Mouse (Mus musculus): ENCODE results near the gene Plce1. TPM values are rescaled to one million over a fixed set of nuclear protein-coding genes. Genes with fewer than 3 reads are reported as not detected.

Gene Plce1
- polyA plus RNA-seq, 1 experiment = 1.6 TPM

DNA sequence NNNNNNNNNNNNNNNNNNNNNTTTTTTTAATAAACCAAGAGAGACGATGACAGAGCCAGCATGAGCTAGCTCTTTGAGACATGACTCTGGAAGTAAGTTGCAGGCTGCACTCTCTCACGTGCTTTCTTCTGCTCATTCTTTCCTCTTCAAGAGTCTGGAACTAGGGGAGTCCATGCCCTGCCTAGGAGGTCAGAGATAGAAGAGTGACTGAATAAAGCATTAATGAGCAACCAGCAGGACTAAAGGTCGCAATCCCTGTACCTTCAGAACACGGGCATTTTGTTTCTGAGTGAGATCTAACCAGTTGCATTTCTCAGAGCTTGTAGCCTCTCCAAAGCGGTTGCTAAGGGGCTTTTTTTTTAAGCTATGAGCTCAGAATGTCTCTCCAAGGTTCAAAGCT lies 206.4 kb downstream of the Plce1 start:
- no peak overlapping the region for H3K4me3 ChIP-seq (replicated peaks; ENCODE audit: control insufficient read depth, low read depth, low read length)
- 66% methylated on average over 5 of the region's 5 CpGs for WGBS

DNA sequence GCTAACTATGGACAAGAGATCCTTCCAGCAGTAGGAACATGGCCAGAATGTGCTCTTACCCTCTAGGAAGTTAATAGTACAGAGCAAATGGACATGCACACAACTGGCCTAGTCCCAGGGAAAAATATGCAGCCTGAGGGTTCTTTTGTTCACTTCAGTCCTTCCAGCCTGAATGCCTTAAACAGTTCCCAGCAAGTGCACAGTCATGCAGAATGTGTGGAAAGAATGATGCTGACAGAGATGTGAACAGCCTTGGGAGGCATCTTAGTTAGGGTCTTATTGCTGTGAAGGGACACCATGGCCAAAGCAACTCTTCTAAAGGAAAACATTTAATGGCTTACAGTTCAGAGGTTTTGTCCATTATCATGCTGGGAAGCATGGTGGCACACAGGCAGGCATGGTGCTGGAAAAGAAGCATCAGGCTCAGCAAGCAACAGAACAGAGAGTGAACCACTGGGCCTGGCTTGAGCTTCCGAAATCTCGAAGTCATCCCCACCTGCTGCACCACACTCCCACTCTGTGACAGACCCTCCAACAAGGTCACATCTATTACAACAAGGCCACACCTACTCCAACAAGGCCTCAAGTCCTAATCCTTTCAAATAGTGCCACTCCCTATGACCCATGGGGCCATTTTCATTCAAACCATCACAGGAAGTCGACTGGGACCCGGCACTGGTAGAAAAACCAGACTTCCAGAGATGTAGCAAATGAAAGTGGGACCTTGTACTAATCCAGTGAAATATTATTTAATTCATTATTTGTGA lies 208.0 kb downstream of the Plce1 start:
- 77% methylated on average over 4 of the region's 4 CpGs for WGBS
- H3K27ac ChIP-seq (ENCODE audit: control insufficient read depth, insufficient read depth, low read depth, low read length, poor library complexity) = no peak overlapping the region
- H3K4me1 ChIP-seq (ENCODE audit: control insufficient read depth, insufficient read depth, low read length) = no peaks in the 10 kb centered on the region
- no peak overlapping the region for H3K4me3 ChIP-seq (replicated peaks; ENCODE audit: control insufficient read depth, low read depth, low read length)
- TF ChIP-seq CTCF (IDR thresholded peaks at IDR 0.05; ENCODE audit: control insufficient read depth, insufficient read depth, low read length) (no peak), POLR2A (IDR thresholded peaks at IDR 0.05; ENCODE audit: borderline replicate concordance, control insufficient read depth, low read depth, low read length) (no peak)

More for the DNA sequence above, 206.4 kb downstream of the Plce1 start:
- Histone ChIP-seq H3K4me1 (ENCODE audit: control insufficient read depth, insufficient read depth, low read length) (no peaks in the 10 kb centered on the region), H3K27ac (ENCODE audit: control insufficient read depth, insufficient read depth, low read depth, low read length, poor library complexity) (no peak overlapping the region)
- TF ChIP-seq CTCF (IDR thresholded peaks at IDR 0.05; ENCODE audit: control insufficient read depth, insufficient read depth, low read length) = no peak
- TF ChIP-seq POLR2A (IDR thresholded peaks at IDR 0.05; ENCODE audit: borderline replicate concordance, control insufficient read depth, low read depth, low read length) = no peak

DNA sequence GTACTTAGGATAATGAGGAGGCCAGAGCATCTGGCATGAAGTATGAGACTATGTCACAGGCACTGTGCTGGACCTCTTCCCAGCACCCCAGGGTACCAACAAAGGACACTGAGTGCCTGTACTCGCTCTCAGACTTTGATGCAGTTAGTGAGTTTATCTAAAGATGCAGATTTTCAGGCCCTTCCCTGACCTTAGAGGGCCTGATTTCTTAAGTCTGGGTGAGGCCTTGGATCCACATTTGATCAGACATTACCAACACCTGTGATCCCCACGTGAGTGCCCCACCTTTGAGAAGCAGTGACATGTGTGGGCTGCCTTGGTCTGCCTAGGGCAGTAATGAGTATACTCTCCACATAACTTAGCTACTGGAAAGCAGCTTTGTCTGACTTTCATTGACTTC lies 209.4 kb downstream of the Plce1 start:
- 68% methylated on average over 2 of the region's 2 CpGs for WGBS
- TF ChIP-seq POLR2A (IDR thresholded peaks at IDR 0.05; ENCODE audit: borderline replicate concordance, control insufficient read depth, low read depth, low read length) = no peak
- TF ChIP-seq CTCF (IDR thresholded peaks at IDR 0.05; ENCODE audit: control insufficient read depth, insufficient read depth, low read length) = no peak
- Histone ChIP-seq H3K4me3 (replicated peaks; ENCODE audit: control insufficient read depth, low read depth, low read length) (no peak overlapping the region), H3K27ac (ENCODE audit: control insufficient read depth, insufficient read depth, low read depth, low read length, poor library complexity) (no peak overlapping the region), H3K4me1 (ENCODE audit: control insufficient read depth, insufficient read depth, low read length) (no peaks in the 10 kb centered on the region)

DNA sequence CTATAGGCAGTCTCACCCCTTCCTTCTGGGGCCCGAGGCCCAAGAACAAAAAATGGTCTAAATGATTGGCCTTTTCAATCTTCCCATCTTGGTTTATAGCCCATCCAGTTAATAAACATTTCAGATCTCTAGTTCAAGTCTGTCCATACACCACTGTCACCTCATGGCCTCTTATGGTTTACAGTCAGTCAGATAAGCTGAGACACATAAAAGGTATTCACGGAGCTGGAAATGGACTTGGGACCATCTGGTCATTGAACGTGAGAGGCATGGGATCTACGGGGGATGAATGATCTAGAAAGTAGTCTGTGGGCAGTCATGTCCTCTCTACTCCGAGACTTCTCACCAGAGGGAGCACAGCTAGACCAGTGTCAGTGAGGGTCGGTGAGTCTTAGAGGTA lies 210.6 kb downstream of the Plce1 start:
- TF ChIP-seq POLR2A (IDR thresholded peaks at IDR 0.05; ENCODE audit: borderline replicate concordance, control insufficient read depth, low read depth, low read length) = no peak
- no peak for TF ChIP-seq CTCF (IDR thresholded peaks at IDR 0.05; ENCODE audit: control insufficient read depth, insufficient read depth, low read length)
- Histone ChIP-seq H3K27ac (ENCODE audit: control insufficient read depth, insufficient read depth, low read depth, low read length, poor library complexity) (no peak overlapping the region), H3K4me3 (replicated peaks; ENCODE audit: control insufficient read depth, low read depth, low read length) (no peak overlapping the region), H3K4me1 (ENCODE audit: control insufficient read depth, insufficient read depth, low read length) (no peaks in the 10 kb centered on the region)
- 76% methylated on average over 6 of the region's 6 CpGs for WGBS

DNA sequence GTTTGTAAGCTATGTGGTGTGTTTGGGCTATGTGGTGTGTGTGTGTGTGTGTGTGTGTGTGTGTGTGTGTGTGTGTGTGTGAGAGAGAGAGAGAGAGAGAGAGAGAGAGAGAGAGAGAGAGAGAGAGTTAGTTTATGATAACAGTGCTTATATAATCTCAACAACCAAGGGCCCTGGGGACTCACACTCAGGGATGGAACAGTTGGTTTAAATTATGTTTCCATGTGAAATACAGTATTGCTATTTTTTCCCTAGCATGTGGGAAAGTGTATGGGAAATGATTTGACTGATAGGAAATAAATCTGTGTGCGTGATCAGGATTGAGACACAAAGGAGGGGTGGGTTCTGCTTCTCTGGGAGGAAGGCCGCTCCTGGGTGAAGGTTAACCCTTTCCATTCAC lies 212.4 kb downstream of the Plce1 start:
- Histone ChIP-seq H3K4me3 (replicated peaks; ENCODE audit: control insufficient read depth, low read depth, low read length) (no peak overlapping the region), H3K4me1 (ENCODE audit: control insufficient read depth, insufficient read depth, low read length) (no peaks in the 10 kb centered on the region), H3K27ac (ENCODE audit: control insufficient read depth, insufficient read depth, low read depth, low read length, poor library complexity) (no peak overlapping the region)
- 55% methylated on average over 2 of the region's 2 CpGs for WGBS
- TF ChIP-seq POLR2A (IDR thresholded peaks at IDR 0.05; ENCODE audit: borderline replicate concordance, control insufficient read depth, low read depth, low read length) (no peak), CTCF (IDR thresholded peaks at IDR 0.05; ENCODE audit: control insufficient read depth, insufficient read depth, low read length) (no peak)

DNA sequence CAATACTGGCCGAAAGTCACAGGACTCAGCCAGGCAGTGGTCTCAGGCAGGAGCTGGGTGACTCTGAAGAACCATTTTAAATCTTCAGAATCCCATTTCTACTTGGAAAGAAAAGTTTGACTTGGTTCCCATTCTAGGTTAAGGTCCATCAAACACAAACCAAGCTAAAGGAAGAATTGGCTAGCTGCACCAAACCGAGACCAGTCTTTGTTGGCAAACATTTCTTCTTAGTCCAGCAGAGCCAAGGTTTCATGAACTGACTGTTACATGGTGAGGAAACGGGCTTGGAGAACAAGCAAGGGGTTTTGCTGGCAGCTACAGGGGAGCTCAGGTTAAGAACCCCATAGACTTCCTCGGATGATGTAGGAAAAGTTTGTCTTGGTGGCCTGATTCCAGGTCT lies 212.9 kb downstream of the Plce1 start:
- H3K27ac ChIP-seq (ENCODE audit: control insufficient read depth, insufficient read depth, low read depth, low read length, poor library complexity) = no peak overlapping the region
- TF ChIP-seq POLR2A (IDR thresholded peaks at IDR 0.05; ENCODE audit: borderline replicate concordance, control insufficient read depth, low read depth, low read length) = no peak
- TF ChIP-seq CTCF (IDR thresholded peaks at IDR 0.05; ENCODE audit: control insufficient read depth, insufficient read depth, low read length) = no peak
- WGBS = 69% methylated on average over 4 of the region's 4 CpGs
- no peak overlapping the region for H3K4me3 ChIP-seq (replicated peaks; ENCODE audit: control insufficient read depth, low read depth, low read length)
- H3K4me1 ChIP-seq (ENCODE audit: control insufficient read depth, insufficient read depth, low read length) = no peaks in the 10 kb centered on the region

DNA sequence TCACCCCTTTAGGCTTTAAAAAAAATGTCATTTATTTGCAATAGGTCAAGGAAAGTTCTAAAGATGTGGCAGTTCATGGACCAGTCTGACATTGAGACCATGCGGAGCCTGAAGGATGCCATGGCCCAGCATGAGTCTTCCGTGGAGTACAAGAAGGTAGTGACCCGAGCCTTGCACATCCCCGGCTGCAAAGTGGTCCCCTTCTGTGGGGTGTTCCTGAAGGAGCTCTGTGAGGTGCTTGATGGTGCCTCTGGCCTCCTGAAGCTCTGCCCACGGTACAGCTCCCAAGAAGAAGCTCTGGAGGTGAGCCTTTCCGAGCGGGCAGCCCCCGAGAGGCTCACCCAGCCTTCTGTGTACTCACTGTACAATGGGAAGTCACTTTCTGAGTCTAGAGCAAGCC lies 220.9 kb downstream of the Plce1 start:
- TF ChIP-seq POLR2A (IDR thresholded peaks at IDR 0.05; ENCODE audit: borderline replicate concordance, control insufficient read depth, low read depth, low read length) (no peak), CTCF (IDR thresholded peaks at IDR 0.05; ENCODE audit: control insufficient read depth, insufficient read depth, low read length) (no peak)
- H3K4me1 ChIP-seq (ENCODE audit: control insufficient read depth, insufficient read depth, low read length) = no peaks in the 10 kb centered on the region
- WGBS = 85% methylated on average over 8 of the region's 8 CpGs
- no peak overlapping the region for H3K27ac ChIP-seq (ENCODE audit: control insufficient read depth, insufficient read depth, low read depth, low read length, poor library complexity)
- no peak overlapping the region for H3K4me3 ChIP-seq (replicated peaks; ENCODE audit: control insufficient read depth, low read depth, low read length)

DNA sequence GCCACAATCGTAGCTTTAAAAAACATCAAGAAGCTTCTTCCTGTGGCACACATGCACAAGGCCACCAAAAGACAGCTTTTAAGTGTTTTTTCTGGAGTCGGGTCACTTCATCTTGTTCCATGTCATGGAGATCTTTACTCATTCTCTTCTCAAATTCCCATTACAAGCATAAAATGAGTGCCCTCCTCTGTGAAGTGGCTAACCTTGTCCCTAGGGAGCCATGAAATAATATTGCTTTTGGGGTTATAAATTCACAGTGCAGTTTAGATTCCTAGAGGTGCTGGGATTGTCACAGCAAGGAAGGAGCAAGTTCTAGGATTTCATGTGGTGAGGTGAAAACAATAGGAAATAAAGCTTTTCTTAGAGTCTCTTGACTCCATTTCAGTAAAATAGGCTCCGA lies 223.8 kb downstream of the Plce1 start:
- no peak for TF ChIP-seq POLR2A (IDR thresholded peaks at IDR 0.05; ENCODE audit: borderline replicate concordance, control insufficient read depth, low read depth, low read length)
- TF ChIP-seq CTCF (IDR thresholded peaks at IDR 0.05; ENCODE audit: control insufficient read depth, insufficient read depth, low read length) = no peak
- no peak overlapping the region for H3K27ac ChIP-seq (ENCODE audit: control insufficient read depth, insufficient read depth, low read depth, low read length, poor library complexity)
- 76% methylated on average over 3 of the region's 3 CpGs for WGBS

DNA sequence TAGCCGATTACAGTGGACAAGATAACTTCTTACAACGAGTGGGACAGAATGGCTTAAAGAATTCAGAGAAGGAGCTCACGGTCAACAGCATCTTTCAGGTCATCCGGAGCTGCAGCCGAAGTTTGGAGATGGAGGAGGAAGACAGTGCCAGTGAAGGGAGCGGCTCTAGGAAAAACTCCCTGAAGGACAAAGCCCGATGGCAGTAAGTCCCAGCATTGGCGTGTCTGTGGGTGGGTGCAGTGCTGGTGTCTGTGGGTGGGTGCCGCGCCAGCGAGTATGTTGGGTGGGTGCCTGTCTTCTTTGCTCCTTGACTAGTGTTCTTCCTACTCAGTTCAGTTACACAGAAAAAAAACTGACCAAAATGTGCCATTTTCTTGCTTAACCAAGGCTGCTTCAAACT lies 224.3 kb downstream of the Plce1 start:
- no peak for TF ChIP-seq CTCF (IDR thresholded peaks at IDR 0.05; ENCODE audit: control insufficient read depth, insufficient read depth, low read length)
- TF ChIP-seq POLR2A (IDR thresholded peaks at IDR 0.05; ENCODE audit: borderline replicate concordance, control insufficient read depth, low read depth, low read length) = no peak
- WGBS = 81% methylated on average over 11 of the region's 11 CpGs
- H3K4me1 ChIP-seq (ENCODE audit: control insufficient read depth, insufficient read depth, low read length) = no peaks in the 10 kb centered on the region
- no peak overlapping the region for H3K27ac ChIP-seq (ENCODE audit: control insufficient read depth, insufficient read depth, low read depth, low read length, poor library complexity)
- H3K4me3 ChIP-seq (replicated peaks; ENCODE audit: control insufficient read depth, low read depth, low read length) = no peak overlapping the region

More for the DNA sequence above, 223.8 kb downstream of the Plce1 start:
- H3K4me1 ChIP-seq (ENCODE audit: control insufficient read depth, insufficient read depth, low read length) = no peaks in the 10 kb centered on the region
- no peak overlapping the region for H3K4me3 ChIP-seq (replicated peaks; ENCODE audit: control insufficient read depth, low read depth, low read length)
